Mouse (Mus musculus) cerebellum, postnatal 10 days (tissue): ENCODE measurements around the gene Celf2.

Experiments
- DNase-seq, 2 experiments: peaks; one replicate each; pipeline ENCODE4 v3.0.0; 2021; ENCODE audit warnings: mixed read lengths in 2 of 2

The Celf2 gene

DNA sequence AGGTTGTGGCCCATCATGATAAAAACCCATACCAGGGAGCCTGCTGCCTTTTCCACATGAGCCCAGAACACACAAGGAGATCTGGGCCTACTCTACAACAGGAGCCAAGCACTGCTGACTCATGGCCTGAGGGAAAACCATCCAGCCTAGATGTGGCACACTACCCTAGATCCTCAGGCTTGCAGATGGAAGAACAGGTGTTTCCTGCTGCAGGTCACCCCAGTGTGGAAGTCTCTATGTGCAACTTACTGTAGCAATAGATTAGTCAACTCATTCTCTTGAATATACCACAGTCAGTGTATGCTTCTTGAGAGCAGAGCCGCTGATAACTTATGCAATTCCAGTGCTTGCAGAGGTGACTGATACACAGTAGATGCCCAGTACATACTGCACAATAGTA, 612.5 kb downstream of the Celf2 start:
- no peak for DNase-seq

DNA sequence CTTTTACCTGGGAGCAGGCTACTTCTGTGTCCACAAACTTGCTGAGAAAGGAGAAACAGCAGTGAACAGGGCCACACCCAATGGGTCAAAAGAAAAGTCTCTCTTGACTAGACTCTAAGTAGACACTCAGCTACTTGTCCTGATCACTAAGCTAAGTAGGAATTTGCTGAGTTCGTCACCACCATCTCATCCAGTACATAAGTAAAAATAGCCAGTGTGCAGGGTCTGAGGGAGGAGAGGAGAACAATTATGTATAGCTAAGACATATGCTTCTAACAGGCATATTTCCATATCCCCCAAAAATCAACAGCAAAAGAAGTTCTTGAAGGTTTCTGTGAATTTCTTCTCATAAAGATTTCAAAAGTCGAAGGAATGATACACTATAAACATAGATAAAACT, 615.8 kb downstream of the Celf2 start:
- no peak for DNase-seq

DNA sequence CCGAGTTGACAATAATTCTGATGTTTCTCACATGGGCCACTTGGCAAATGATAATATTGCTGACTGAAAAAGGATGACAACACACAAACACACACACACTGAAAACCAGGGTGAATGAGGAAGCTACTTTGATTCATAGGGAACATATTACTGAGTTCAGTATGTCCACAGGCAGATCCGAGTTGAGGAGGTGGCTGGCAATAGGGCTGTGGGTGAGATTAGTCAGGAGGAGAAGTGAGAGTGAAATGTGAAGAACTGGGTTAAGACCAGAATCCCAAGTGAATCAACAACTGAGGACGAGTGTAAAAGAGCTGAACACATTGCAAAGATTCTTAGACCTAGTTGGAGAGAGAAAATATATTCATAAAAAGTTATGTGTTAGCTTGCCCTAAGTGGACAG, 616.3 kb downstream of the Celf2 start:
- no peak for DNase-seq

DNA sequence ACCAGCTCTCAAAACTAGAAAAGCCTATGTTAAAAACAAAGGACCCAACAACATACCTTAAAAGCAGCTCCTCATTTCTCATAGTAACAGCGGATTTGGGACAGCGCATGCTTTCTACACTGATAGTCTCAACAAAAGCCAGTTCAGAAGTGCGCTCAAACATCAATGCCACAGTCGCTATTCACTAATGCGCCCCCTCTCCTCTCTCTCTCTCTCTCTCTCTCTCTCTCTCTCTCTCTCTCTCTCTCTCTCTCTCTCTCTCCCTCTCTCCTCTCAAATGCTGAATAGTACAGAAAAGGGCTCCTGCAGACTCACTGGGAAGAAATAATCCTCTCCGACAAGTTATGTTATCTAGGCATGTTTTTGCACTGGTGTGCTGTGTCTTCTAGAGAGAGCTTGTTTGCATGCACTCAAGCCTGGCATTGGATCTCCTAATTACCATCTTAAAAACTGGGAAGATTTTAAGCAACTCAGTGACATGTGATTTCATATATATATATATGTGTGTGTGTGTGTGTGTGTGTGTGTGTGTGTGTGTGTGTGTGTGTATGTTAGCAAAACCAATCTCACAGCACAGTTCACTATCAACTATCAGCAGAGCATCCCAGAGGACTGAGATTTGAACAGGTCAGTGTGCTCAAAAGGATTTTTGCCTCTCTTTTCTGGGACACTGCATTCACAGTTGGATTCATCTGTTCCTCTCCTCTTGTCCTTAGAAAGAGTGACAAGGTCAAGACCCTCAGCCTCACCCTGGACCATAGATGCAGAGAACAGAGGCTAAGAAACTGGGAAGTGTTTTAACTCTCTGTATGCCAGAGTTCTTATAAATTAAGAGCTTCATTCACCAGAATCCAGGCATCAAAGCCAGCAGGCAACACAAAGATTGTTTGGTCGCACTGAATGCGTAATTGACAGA, 624.3 kb downstream of the Celf2 start:
- peak; percentile 45 to 67 for DNase-seq

DNA sequence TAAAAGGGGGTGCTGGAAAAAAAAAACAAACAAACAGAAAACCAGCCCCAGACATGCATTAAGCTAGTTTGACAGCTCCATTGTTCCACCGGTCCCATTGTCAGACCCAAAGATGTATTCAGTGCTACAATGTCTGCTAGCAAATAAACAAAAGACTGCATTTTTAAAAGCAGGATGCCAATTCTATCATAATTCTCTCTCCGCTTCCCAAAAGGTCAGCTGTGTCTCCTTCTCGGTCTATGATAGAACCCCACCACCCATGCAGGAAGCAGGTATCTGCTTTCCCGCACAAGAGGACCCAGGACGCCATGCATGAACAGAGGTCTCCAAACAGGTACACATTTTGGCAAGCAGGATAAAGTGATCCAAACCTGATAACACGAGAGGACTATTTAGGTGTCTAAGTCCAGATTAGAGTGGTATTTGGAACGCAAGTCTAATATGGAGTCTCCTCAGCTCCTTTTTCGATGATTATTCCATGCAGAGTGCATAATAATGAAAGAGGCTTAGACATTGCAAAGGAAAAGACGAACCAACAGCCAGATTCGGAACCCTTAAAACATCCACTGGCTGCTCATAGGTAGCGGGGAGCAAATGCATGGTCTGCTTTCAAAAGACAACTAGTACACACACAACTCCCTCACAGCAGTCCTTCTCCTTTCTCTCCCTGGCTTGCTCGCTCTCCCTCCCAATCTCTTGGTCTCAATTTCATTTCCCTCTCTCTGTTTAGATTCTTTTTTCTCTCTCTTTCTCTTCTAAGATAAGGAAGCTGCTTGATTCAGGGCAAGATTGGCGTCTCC, 625.2 kb downstream of the Celf2 start:
- peak; percentile 56 to 76 for DNase-seq

DNA sequence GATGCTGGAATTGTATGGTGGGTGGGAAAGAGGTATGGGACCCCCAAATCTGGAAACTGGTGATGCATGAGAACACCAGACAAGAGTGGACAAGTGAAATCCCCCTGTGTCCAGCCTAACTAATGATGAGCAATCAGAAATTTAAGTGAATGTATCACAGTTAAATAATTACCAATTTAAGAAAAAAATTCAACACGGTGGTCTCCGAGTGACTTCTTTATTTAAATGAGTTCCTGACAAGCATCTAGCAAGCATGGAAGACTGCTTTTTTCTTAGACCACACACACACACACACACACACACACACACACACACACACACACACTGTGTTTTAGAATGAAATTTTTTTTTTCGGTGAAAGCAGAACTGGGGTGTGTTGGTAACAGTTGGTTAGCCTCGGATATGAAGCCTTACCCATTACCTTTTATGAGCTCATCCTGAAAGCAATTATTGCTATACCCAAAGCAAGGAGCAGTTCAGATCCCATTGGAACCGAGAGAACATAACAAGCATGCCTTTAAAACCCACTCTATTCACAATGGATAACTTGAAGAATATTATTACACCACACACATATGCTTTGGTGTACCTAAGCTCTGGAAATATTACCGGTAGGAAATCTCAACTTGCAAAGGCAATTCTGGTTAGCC, 627.0 kb downstream of the Celf2 start:
- peak in 1 of 2 experiments; percentile 57 for DNase-seq

DNA sequence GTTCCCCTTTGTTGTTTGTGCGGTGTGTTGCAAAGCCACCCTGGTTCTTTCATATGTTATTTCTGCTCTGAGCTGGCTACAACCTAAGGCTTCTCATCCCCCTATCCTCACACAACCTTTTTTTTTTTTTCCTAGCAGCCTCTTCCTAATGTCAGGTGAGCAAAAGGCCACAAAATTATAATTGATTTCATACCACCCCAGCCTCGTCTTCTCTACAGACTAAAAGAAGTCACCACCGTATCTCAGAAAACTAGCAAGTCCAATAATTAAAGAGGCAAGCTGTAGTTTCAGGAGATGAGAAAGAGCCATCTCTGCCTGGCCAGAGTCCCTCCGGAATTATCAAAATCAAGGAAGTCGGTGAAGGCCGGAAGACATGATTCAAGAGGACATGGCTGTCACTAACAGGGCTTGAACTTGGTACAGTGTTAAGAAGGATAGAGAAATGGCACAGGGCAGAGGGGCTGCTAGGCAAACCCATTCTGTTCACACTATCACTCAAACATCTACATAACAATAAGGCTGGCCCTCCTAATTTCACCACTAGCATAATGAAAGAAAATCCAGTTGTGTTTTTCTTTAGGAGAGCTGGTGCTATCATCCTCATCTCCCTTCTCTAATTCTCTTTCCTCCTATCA, 628.3 kb downstream of the Celf2 start:
- peak; percentile 39 to 60 for DNase-seq

DNA sequence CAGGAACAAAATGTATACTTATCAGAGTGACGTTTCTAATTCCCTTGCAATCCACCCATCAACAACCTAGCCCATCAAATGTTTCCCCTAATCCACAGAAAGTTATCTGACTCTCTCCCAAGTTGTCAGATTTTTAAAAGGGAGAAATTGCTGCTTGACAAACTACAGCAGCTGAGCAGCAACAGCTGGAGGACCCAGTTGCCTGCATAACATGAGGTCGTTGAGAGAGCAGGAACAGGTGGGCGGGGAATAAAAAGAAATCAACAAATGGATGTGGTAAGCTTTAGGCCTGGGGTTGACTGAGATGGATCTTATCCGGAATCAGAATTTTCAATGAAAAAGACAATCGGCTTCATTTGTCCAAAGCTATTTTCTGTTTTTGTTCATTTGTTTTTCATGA, 632.3 kb downstream of the Celf2 start:
- DNase-seq: no peak

DNA sequence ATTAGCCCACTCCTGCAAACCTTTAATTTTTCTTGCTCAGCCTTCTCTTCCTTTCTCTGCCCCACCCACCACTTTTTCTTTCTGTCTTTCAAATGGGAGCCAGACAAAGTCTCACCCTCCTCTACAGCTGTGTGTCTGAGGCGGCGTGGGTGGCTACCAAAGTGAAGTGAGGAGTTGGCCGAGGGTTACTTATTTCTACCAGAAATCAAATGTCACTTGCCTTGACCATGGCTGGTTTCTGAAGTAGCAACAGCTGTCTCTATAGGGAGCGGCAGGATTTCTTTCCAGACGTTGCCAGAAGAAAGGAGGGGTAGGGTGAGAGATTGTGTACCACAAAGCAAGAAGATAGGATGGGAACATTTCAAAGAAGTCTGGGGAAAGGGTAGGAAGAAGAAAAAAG, 632.8 kb downstream of the Celf2 start:
- DNase-seq: peak in 1 of 2 experiments; percentile 46

DNA sequence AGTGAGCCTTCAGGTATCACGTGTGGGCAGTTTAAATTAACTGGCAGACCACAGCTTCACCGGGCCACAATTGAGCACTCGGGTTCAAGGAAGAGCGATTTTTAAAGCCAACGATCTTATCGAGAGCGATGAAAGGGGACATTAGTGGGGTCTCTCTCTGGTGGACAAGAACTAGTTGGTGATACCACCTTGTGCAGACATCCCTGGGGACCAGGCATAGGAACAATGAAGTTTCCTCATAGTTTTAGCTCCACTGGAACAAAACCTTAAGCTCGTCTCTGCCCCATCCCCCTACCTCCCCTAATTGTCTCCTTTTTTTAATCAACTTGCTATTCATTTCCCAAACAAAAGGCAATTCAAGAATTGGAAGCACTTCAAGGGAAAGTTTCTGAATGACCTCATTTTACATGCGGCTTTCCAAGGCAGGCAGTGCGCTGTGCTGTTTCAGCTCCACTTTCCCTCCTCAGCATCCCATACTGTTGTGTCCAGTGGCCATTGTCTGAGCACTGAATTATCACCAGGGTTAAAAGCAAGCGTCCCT, 634.2 kb downstream of the Celf2 start:
- peak; percentile 53 to 58 for DNase-seq

DNA sequence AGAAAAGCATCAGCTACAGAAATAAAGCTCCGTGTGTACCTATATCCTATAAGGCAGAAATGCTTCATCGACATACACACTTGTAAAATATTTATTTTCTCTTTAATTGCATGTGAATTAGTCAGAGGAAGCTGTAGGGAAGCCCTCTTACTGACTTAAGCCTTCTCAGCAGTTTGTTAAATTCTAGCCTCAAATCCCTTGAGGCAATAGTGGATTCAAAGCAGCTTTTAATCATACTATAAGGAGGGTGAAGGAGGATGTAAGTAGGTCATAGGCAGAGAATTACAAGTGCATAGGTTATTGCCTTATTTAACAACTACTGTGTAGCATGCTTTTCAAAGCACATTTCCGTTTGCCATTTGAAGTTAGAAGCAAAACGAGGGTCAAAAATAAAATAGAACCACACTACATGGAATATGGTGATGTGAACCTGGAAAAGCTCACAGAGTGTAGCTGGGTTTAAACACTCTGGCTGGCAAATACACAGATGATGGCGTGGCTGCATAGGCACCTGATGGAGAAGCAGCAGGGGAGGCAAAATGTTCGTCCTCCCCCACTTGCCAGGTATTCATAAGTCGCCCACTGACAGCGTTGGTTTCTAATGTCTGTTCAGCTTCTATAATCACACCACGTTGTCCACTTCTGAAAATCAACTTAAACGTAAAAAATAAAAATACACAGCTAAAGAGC, 635.0 kb downstream of the Celf2 start:
- DNase-seq: peak; percentile 84 to 88

DNA sequence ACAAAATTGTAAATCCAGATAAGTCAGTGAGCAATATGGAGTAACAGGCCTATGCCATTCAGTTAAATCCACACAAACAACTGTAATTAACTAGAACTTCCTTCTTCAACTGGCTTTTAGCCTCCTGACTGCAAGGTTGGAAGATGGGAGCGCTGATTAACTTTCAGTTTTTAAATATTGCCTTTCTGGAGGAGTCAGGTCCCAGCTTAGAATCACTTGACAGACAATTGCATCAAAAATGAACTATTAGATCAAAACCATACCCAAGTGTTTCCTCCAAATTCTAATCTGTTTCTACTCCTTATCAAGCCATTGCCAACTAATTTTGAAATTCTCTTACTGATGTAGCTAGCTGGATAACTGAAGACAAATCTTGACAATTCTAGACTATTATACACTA, 635.7 kb downstream of the Celf2 start:
- peak in 1 of 2 experiments; percentile 31 for DNase-seq

DNA sequence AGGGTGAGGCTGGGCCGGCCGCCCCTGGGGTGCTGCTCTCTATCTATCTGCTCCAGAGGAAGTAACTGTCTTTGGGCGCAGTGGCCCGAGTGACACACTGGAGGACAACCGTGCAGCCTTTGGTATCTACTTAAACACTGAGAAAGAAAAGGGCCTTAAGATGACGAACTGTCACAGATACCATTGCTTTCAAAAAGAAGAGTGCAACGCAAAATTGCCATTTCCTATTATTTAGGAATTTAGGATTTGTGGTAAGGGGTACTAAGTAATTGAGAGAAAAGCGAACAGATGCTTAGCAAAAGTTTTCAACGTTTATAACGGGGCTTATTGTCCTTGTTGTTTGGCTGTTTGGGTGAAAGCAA, 636.5 kb downstream of the Celf2 start:
- DNase-seq: no peak

DNA sequence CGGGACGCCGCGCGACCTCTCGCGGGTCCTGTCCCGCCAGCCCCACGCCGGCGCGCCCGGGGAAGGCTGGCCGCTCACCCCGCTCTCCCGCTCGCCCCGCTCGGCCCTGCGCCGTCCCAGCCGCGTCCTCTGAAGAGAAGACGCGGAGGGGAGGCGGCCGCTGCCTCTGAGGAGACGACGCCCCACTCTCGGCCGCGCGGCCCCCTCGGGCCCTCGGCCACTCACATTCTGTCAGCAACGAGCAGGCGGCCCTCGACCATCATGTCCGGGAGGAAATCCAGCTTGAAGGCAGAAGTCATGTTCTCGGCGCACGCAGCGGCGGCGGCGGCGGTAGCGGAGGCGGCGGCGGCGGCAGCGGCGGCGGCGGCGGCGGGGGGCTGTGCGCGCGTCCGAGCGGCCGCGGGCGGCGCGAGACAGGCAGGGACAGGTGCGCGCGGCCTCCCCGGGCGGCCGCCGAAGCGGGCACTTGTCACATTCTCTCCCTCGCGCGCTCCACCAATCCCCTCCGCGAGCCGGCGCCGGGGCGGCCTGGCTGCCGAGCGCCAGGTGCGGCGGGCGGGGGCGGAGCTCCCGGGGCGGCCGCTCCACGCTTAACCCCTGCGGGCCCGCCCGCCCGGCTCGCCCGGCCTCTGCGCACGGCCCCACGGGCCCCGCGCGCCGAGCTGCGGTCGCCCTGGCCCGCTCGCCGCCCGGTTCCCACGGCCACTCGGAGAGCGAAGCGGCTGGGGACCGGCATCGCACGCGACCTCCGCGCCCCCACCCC, 637.1 kb downstream of the Celf2 start:
- DNase-seq: peak; percentile 81 to 88

DNA sequence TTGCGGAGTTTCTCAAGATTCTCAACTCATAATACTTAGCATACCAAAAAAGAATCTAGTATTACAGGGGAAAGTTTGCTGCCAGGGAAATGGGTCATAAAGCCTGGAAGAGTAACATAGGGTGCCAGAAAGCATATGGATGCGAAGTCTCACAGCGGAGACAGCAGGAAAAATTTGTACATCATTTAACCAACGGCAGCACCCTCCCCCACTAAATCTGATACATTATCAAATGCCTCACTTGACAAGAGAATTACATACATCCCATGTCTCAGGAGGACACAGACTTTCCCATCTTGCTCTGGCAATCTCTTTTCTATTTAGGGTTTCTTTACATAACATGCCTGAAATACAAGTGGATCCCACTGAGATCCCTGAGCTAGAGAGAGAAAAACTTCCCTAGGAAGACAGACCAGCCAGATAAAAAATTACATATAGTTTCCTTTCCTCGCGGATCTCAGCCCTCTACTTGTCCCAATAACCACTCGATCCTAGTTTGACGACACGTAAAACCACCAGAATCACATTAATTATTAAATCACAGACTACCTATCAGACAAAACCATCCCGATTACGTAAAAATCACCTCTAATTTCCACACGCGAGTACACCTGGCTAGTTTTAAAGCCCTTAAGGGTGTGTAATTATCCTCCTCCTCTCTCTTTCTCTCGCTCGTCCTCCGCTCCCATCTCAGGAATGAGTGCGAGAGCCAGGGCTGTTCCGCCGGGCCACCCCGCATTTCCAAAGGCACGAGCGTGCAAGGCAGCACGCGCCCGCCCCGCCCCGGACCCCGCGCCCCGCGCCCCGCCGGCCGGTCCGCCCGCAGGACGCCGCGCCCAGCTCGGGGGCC, 637.9 kb downstream of the Celf2 start:
- DNase-seq: peak; percentile 48 to 71

DNA sequence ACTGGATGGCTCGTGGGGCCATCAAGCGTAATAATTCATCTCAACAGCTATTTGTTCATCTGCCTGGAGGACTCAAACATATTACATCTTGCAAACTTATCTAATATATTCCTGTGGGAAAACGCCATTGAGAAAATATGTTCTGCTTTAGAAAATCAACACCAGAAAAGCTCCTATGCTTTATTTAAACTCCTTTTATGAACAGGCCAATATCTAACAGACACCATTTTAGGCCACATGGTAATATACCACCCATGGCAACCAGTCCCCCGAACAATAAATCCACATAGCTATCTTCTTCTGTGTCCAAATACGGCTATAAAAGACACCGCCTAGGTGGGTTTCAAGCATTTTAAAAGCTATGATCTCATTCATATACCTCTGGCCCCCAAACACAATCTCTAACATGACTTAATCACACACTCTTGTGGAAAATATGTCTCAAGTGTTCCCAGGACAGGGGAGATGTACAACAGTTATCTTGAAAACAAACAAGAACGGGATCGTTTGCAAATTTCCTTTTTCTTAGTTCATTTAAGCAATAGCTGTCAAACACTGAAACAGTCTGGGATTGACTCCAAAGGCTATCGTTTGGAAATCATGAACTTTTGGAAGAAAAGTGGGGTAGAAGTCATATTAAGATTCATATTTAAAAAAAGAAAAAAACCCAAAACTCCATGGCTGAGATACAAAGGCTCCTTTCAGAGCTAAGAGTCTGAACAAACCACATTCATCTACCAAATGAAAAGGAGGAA, 639.2 kb downstream of the Celf2 start:
- DNase-seq: peak in 1 of 2 experiments; percentile 49

DNA sequence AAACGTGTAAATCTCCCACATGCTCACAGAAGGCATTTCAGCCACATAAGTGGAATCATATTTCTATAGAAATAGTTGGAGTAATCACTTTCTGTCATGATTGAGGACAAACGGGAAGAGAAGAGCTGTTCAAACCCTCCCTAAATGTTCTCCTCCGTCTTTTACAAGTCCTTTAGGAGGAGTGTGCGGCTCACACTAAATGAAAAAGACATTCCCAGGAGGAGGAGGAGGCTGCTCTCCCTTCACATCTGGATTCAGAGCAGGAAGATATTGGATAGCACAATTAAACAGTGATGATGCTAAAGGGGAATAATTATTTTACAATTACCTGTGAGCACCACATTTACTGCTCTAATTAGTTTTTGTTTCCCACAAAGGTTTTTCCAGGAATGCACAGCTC, 642.1 kb downstream of the Celf2 start:
- no peak for DNase-seq

DNA sequence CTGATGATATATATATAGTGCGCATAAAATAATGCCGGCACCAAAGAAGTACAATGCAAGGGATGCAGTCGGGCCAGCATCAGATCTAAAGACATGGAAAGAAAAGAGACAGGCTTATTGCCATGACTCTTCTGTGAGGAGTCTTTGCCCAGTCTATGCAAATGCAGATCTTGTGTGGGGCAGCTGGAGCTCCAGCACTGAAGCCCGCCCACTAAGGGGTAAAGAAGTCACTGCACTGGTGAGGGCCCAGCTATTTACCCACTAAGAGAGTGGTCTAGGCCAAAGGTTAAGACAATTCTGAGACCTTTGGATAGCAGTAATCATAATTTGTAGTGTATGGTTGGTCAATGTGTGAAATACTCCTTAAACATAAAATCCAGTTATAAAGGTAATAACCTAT, 643.6 kb downstream of the Celf2 start:
- DNase-seq: no peak

DNA sequence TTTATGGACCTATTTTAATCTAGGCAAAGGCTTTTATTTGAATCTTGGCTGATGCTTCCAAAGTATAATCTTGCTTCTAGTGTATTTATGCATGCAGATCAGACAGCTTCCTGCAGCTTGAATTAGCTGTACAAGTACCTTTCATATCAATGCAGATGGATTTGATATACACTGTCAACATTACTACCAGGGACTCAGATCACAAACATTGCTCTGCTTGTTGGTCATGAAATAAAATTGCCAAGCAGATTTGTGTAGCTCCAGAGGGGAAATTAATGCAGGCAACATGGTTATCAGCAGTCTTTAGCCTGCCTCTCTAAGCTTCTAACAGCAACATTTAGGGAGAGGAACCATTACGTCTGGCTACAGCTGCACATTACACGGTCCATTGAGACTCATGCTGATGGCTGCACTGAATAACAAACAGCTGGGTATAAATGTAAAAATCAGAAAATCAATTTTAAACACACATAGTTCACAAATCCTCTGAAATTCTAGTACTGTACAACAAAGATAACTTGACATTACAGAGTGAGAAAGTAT, 659.2 kb downstream of the Celf2 start:
- DNase-seq: no peak
